9 mouse cellular contexts compared by ENCODE assay signal in genomic region chr14:30612523-30612922, GRCm38 (mm10). TPM values are rescaled to one million over a fixed set of nuclear protein-coding genes. Genes with fewer than 3 reads are reported as not detected.
DNase-seq lines count a peak whose midpoint lies in the region; ATAC-seq and TF ChIP-seq lines count a peak whose summit lies in the region.
"Had no signal": no experiment of that assay in that cellular context is flagged by ENCODE, and none has a peak within 500 bp of the region (broad histone marks: within the 10 kb centered on the region; RNA-seq: fewer than 3 reads in every experiment).

No protein-coding gene starts in this region.

- H3K36me3 ChIP-seq in liver, adult 2 months (ENCODE audit: control insufficient read depth, insufficient read depth, low read length), result no peaks in the 10 kb centered on the region

- peak; percentile 57 for DNase-seq in right cerebral cortex, adult 18-20 months
- DNase-seq in right cerebral cortex, postnatal 25 days, result no peak
- DNase-seq in heart, postnatal 36 days, result peak; percentile 85 to 90
- peak; percentile 37 for DNase-seq in liver, adult 2 months (ENCODE audit: extremely low read depth, low read depth, low spot score)
- DNase-seq in thymus, postnatal 25 days, result peak; percentile 78

- WGBS in liver, adult 2 months, result 18% methylated on average over 7 of the region's 7 CpGs

- peaks cover 98% of the 10 kb centered on the region for H3K4me1 ChIP-seq in bone marrow macrophage, adult 2 months (ENCODE audit: control insufficient read depth, insufficient read depth, low read length)
- H3K4me1 ChIP-seq in liver, adult 2 months (ENCODE audit: control insufficient read depth, insufficient read depth, low read length), result no peaks in the 10 kb centered on the region

- intact Hi-C loops in heart, postnatal 36 days (cut with DNase I), result loop anchor here (2.0 to 5.0 kb wide), 2 partner anchors 20 to 40 kb away; partner anchors contain the start of gene Rft1

- no peaks in the 10 kb centered on the region for H3K79me2 ChIP-seq in liver, adult 2 months (ENCODE audit: control insufficient read depth, insufficient read depth, low read length)

- ATAC-seq in erythroid progenitor cell, adult 5-6 weeks (replicated peaks; ENCODE audit: low FRiP score, poor library complexity, severe bottlenecking), result peak; percentile 65; the same call in 1 of the 2 replicates
- ATAC-seq in neutrophil, adult 5-6 weeks (ENCODE audit: extremely low read depth, insufficient number of reproducible peaks, low FRiP score, poor library complexity, severe bottlenecking), result peak; percentile 32

- no peaks in the 10 kb centered on the region for H3K27me3 ChIP-seq in liver, adult 2 months (ENCODE audit: control insufficient read depth, insufficient read depth, low read length)
- H3K27me3 ChIP-seq: heart, embryonic 13.5 days had no signal

- no peak overlapping the region for H3K9ac ChIP-seq in liver, adult 2 months (ENCODE audit: low read depth, low read length)
- H3K9ac ChIP-seq: heart, embryonic 13.5 days had no signal

- peak; percentile 73 for TF ChIP-seq CTCF in bone marrow macrophage, adult 2 months (IDR thresholded peaks at IDR 0.05; ENCODE audit: low read depth, low read length)
- peak; percentile 95 for TF ChIP-seq CTCF in liver, adult 2 months (IDR thresholded peaks at IDR 0.05; ENCODE audit: low read depth, low read length)

- H3K4me3 ChIP-seq in bone marrow macrophage, adult 2 months (ENCODE audit: insufficient read depth, low read length), result no peak overlapping the region
- H3K4me3 ChIP-seq in liver, adult 2 months (ENCODE audit: insufficient read depth, low read depth, low read length), result no peak overlapping the region
- H3K4me3 ChIP-seq: heart, embryonic 13.5 days had no signal

- peak overlapping the region; percentile 48 for H3K27ac ChIP-seq in bone marrow macrophage, adult 2 months (ENCODE audit: insufficient read depth, low read depth, low read length)
- H3K27ac ChIP-seq in liver, adult 2 months (replicated peaks; ENCODE audit: insufficient read depth, low read depth, low read length), result no peak overlapping the region
- H3K27ac ChIP-seq: heart, embryonic 13.5 days had no signal

- TF ChIP-seq POLR2A in bone marrow macrophage, adult 2 months (IDR thresholded peaks at IDR 0.05; ENCODE audit: borderline replicate concordance, low read depth, low read length), result no peak
- no peak for TF ChIP-seq POLR2A in liver, adult 2 months (IDR thresholded peaks at IDR 0.05; ENCODE audit: extremely low read depth, insufficient read depth, low read length)

RNA-seq across cellular contexts. Expression of gene Prkcd, which starts 13.5 kb away (rescaled TPM):
- polyA plus RNA-seq in bone marrow macrophage, adult 2 months (2012; ENCODE audit: insufficient read depth, insufficient read length, missing spikeins), result 404 TPM in 2 replicates
- total RNA-seq in erythroid progenitor cell, adult 5-6 weeks (2015; ENCODE audit: low replicate concordance), result 32.4 and 35.2 TPM in 2 replicates
- total RNA-seq in erythroid progenitor cell, adult 5-6 weeks (2017; ENCODE audit: low replicate concordance), result 19.5 and 35.7 TPM in 2 replicates
- 10 to 100 TPM; 10.5 to 14.3 TPM for total RNA-seq in heart, postnatal 36 days (2021)
- total RNA-seq in liver, adult 2 months (2014; rRNA removed), result 7.7 and 9.5 TPM in 2 replicates
- 6.7 and 14.9 TPM in 2 replicates for polyA plus RNA-seq in liver, adult 2 months (2012; rRNA removed)
- total RNA-seq in neutrophil, adult 5-6 weeks (2017), result 483 and 502 TPM in 2 replicates

RNA-seq across cellular contexts. Expression of gene Rft1, which starts 41.6 kb away (rescaled TPM):
- 18.4 and 20.5 TPM in 2 replicates for polyA plus RNA-seq in bone marrow macrophage, adult 2 months (2012; ENCODE audit: insufficient read depth, insufficient read length, missing spikeins)
- total RNA-seq in erythroid progenitor cell, adult 5-6 weeks (2015; ENCODE audit: low replicate concordance), result 2.1 and 2.9 TPM in 2 replicates
- total RNA-seq in erythroid progenitor cell, adult 5-6 weeks (2017; ENCODE audit: low replicate concordance), result 2.1 and 4.5 TPM in 2 replicates
- total RNA-seq in heart, postnatal 36 days (2021), result 1 to 10 TPM; 6.8 to 7.4 TPM
- 18.4 and 19.0 TPM in 2 replicates for total RNA-seq in liver, adult 2 months (2014; rRNA removed)
- polyA plus RNA-seq in liver, adult 2 months (2012; rRNA removed), result 12.3 and 13.0 TPM in 2 replicates
- 13.0 and 13.5 TPM in 2 replicates for total RNA-seq in neutrophil, adult 5-6 weeks (2017)

Comparison
In these comparisons a context has a peak if more than half of its experiments do, and no peak if none do; other contexts are left out.
1. RNA of gene Prkcd, which starts 13.5 kb away (total RNA-seq): 483 to 502 TPM in neutrophil, adult 5-6 weeks; 19.5 to 35.7 TPM in erythroid progenitor cell, adult 5-6 weeks, 10.5 to 14.3 TPM in heart, postnatal 36 days and 7.7 to 9.5 TPM in liver, adult 2 months; every median in the first group is over 10 times any median in the second.